Mouse (Mus musculus): ENCODE data around the gene Usp32. TPM values are rescaled to one million over a fixed set of nuclear protein-coding genes. Genes with fewer than 3 reads are reported as not detected.

Gene Usp32
- polyA plus RNA-seq, 1 experiment = 55.0 TPM

GRCm38 (mm10) chr11:85128883-85129282 is 11.1 kb downstream of the Usp32 start:
- no peaks in the 10 kb centered on the region for H3K4me1 ChIP-seq (ENCODE audit: control insufficient read depth, insufficient read depth, low read length)
- H3K4me3 ChIP-seq (ENCODE audit: insufficient read depth, low read length) = no peak overlapping the region
- no peak overlapping the region for H3K27ac ChIP-seq (ENCODE audit: insufficient read depth, low read length)
- no peak for TF ChIP-seq CTCF (IDR thresholded peaks at IDR 0.05; ENCODE audit: extremely low read depth, insufficient read depth, low read length)
- TF ChIP-seq POLR2A (IDR thresholded peaks at IDR 0.05; ENCODE audit: extremely low read depth, insufficient read depth, low read length) = no peak

GRCm38 (mm10) chr11:85126257-85127102 is 13.5 kb downstream of the Usp32 start:
- TF ChIP-seq POLR2A (IDR thresholded peaks at IDR 0.05; ENCODE audit: extremely low read depth, insufficient read depth, low read length) (no peak), CTCF (IDR thresholded peaks at IDR 0.05; ENCODE audit: extremely low read depth, insufficient read depth, low read length) (no peak)
- Histone ChIP-seq H3K4me1 (ENCODE audit: control insufficient read depth, insufficient read depth, low read length) (no peaks in the 10 kb centered on the region), H3K27ac (ENCODE audit: insufficient read depth, low read length) (no peak overlapping the region), H3K4me3 (ENCODE audit: insufficient read depth, low read length) (no peak overlapping the region)

- Histone ChIP-seq H3K4me1 (ENCODE audit: control insufficient read depth, insufficient read depth, low read length) (no peaks in the 10 kb centered on the region), H3K27ac (ENCODE audit: insufficient read depth, low read length) (no peak overlapping the region), H3K4me3 (ENCODE audit: insufficient read depth, low read length) (no peak overlapping the region)
- TF ChIP-seq POLR2A (IDR thresholded peaks at IDR 0.05; ENCODE audit: extremely low read depth, insufficient read depth, low read length) (no peak), CTCF (IDR thresholded peaks at IDR 0.05; ENCODE audit: extremely low read depth, insufficient read depth, low read length) (no peak)
These were observed 16.5 kb downstream of the Usp32 start for GRCm38 (mm10) chr11:85123267-85123992.

DNA sequence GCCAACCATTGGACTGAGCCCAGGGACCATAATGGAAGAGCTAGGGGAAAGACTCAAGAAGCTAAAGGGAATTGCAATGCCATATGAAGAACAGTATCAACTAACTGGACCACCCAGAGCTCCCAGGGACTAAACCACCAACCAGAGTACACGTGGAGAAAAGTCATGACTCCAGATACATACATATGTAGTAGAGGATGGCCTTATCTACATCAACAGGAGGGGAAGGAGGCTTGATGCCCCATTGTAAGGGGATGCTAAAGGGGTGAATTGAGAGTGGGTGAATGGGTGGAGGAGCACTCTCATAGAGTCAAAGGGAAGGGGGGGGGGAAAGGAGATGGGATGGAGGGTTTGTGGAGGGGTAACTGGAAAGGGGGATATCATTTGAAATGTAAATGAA is 17.9 kb downstream of the Usp32 start:
- no peak for TF ChIP-seq CTCF (IDR thresholded peaks at IDR 0.05; ENCODE audit: extremely low read depth, insufficient read depth, low read length)
- TF ChIP-seq POLR2A (IDR thresholded peaks at IDR 0.05; ENCODE audit: extremely low read depth, insufficient read depth, low read length) = no peak
- Histone ChIP-seq H3K4me1 (ENCODE audit: control insufficient read depth, insufficient read depth, low read length) (no peaks in the 10 kb centered on the region), H3K27ac (ENCODE audit: insufficient read depth, low read length) (no peak overlapping the region), H3K4me3 (ENCODE audit: insufficient read depth, low read length) (no peak overlapping the region)

GRCm38 (mm10) chr11:85117160-85117559 is 22.8 kb downstream of the Usp32 start:
- no peak overlapping the region for H3K4me3 ChIP-seq (ENCODE audit: insufficient read depth, low read length)
- H3K27ac ChIP-seq (ENCODE audit: insufficient read depth, low read length) = no peak overlapping the region
- no peak for TF ChIP-seq POLR2A (IDR thresholded peaks at IDR 0.05; ENCODE audit: extremely low read depth, insufficient read depth, low read length)
- TF ChIP-seq CTCF (IDR thresholded peaks at IDR 0.05; ENCODE audit: extremely low read depth, insufficient read depth, low read length) = no peak
- no peaks in the 10 kb centered on the region for H3K4me1 ChIP-seq (ENCODE audit: control insufficient read depth, insufficient read depth, low read length)

DNA sequence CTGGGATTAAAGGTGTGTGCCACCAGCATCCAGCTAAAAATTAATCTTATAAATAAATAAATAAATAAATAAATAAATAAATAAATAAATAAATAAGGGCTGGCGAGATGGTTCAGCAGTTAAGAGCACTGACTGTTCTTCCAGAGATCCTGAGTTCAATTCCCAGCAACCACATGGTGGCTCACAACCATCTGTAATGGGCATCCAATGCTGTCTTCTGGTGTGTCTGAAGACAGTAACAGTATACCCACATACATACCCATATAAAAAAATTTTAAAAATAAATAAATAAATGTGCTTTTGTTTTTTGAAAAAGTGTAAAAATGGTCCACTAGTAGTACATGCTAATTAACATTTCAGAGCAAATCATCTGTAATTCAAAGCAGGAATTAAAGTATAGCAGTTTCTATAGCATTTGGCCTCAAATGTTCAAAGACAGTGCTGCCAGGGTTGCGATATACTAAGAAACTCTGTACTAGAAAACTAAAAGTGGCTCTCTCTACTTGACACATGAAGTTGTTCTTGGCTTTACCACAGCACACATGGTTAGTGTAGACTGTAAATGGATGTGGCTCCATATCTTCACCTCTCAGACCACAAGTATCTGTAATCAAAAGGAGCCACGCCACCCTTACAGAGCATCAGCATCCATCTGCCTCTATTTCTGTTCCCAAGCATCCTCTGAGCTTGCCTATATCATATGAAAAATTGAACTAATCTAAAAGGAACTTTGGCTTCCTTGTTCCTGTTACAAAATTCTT is 23.7 kb downstream of the Usp32 start:
- Histone ChIP-seq H3K4me3 (ENCODE audit: insufficient read depth, low read length) (no peak overlapping the region), H3K4me1 (ENCODE audit: control insufficient read depth, insufficient read depth, low read length) (no peaks in the 10 kb centered on the region), H3K27ac (ENCODE audit: insufficient read depth, low read length) (no peak overlapping the region)
- TF ChIP-seq CTCF (IDR thresholded peaks at IDR 0.05; ENCODE audit: extremely low read depth, insufficient read depth, low read length) (no peak), POLR2A (IDR thresholded peaks at IDR 0.05; ENCODE audit: extremely low read depth, insufficient read depth, low read length) (no peak)

DNA sequence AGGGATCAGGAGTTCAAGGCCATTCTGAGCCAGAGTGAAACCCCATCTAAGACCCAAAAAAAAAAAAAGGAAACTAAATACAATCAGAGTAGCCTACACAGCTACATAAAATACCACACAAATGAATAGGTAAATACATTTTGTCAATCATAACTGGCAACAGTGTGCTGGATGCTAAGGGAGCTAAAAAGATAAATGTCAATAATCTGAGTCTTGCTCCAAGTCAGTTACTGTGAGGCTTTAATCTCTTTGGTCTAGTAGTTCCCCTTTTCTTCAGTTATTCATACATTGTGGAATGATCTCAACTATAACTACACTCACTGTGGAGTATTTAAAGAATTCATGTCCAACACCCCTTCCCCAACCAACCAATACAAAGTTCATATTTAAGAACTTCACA is 30.0 kb downstream of the Usp32 start:
- no peak overlapping the region for H3K4me3 ChIP-seq (ENCODE audit: insufficient read depth, low read length)
- H3K4me1 ChIP-seq (ENCODE audit: control insufficient read depth, insufficient read depth, low read length) = no peaks in the 10 kb centered on the region
- H3K27ac ChIP-seq (ENCODE audit: insufficient read depth, low read length) = no peak overlapping the region
- TF ChIP-seq POLR2A (IDR thresholded peaks at IDR 0.05; ENCODE audit: extremely low read depth, insufficient read depth, low read length) (no peak), CTCF (IDR thresholded peaks at IDR 0.05; ENCODE audit: extremely low read depth, insufficient read depth, low read length) (no peak)

DNA sequence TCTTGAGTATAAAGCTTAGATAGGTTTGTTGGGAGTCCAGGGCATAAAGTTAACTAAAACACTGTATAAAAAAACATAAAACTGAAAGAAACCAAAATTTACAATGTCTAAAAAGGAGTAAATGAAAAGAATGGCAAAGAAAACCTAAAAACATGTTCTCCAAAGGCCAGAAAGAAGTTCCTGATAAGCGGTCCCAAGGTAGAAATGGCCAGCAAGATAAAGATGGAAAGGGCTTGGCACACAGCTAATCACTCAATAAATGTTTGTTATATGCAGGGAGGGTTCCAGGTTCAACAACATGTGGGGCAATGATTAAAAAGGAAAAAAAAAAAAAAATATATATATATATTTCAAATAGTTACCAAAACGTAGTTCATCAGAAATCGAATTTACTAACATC is 32.7 kb downstream of the Usp32 start:
- H3K4me3 ChIP-seq (ENCODE audit: insufficient read depth, low read length) = no peak overlapping the region
- no peak overlapping the region for H3K27ac ChIP-seq (ENCODE audit: insufficient read depth, low read length)
- H3K4me1 ChIP-seq (ENCODE audit: control insufficient read depth, insufficient read depth, low read length) = no peaks in the 10 kb centered on the region
- TF ChIP-seq CTCF (IDR thresholded peaks at IDR 0.05; ENCODE audit: extremely low read depth, insufficient read depth, low read length) = no peak
- no peak for TF ChIP-seq POLR2A (IDR thresholded peaks at IDR 0.05; ENCODE audit: extremely low read depth, insufficient read depth, low read length)

DNA sequence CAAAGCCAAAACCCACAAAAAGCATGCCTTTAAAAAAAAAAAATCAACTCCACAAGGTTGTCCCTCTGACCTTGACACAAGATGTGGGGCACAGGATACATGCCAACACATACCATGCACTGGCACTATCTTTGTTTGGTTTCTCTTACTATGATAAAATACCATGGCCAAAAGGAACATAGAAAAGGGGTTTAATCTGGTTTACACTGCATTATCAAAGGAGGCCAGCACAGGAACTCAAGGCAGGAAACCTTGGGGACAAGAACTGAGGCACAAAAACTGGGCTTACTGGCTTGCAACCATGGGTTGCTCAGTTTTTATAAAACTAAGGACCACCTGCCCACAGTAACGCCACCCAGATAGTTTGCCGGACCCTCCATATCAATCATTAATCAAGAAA is 34.1 kb downstream of the Usp32 start:
- no peak overlapping the region for H3K27ac ChIP-seq (ENCODE audit: insufficient read depth, low read length)
- H3K4me3 ChIP-seq (ENCODE audit: insufficient read depth, low read length) = no peak overlapping the region
- no peaks in the 10 kb centered on the region for H3K4me1 ChIP-seq (ENCODE audit: control insufficient read depth, insufficient read depth, low read length)
- no peak for TF ChIP-seq POLR2A (IDR thresholded peaks at IDR 0.05; ENCODE audit: extremely low read depth, insufficient read depth, low read length)
- TF ChIP-seq CTCF (IDR thresholded peaks at IDR 0.05; ENCODE audit: extremely low read depth, insufficient read depth, low read length) = no peak

All from cortical plate, adult 2 months (tissue).